Mouse (Mus musculus) CD4-positive, CD25-positive, alpha-beta regulatory T cell, adult 2 months (primary cell): Measurements from ENCODE around the gene Gpr1.

ENCODE experiments used
- DNase-seq: peaks from one replicate; pipeline ENCODE4 v3.0.0-alpha.2; 2012; ENCODE audit warnings: low read depth, low spot score

The Gpr1 gene

GRCm38 (mm10) chr1:63214271-63214558, at the start of gene Gpr1:
Gene Gpr1, minus strand, starts transcription at chr1:63214543.
- DNase-seq: no peak

GRCm38 (mm10) chr1:63263671-63264070, 49.3 kb upstream of the Gpr1 start:
- DNase-seq: no peak

GRCm38 (mm10) chr1:63261041-63261590, 46.8 kb upstream of the Gpr1 start:
- DNase-seq: no peak

GRCm38 (mm10) chr1:63260742-63261033, 46.3 kb upstream of the Gpr1 start:
- DNase-seq: no peak

- DNase-seq: no peak
Measured at GRCm38 (mm10) chr1:63259916-63260741, 45.8 kb upstream of the Gpr1 start.

- DNase-seq: no peak
Measured at GRCm38 (mm10) chr1:63259271-63259830, 45.0 kb upstream of the Gpr1 start.

- no peak for DNase-seq
Measured at GRCm38 (mm10) chr1:63258501-63258900, 44.2 kb upstream of the Gpr1 start.

- DNase-seq: no peak
Measured at GRCm38 (mm10) chr1:63256083-63256482, 41.7 kb upstream of the Gpr1 start.

- DNase-seq: no peak
Measured at GRCm38 (mm10) chr1:63255101-63255500, 40.8 kb upstream of the Gpr1 start.

- DNase-seq: no peak
Measured at GRCm38 (mm10) chr1:63253291-63253690, 38.9 kb upstream of the Gpr1 start.

GRCm38 (mm10) chr1:63252351-63253209, 38.2 kb upstream of the Gpr1 start:
- DNase-seq: no peak

- DNase-seq: no peak
Measured at GRCm38 (mm10) chr1:63249261-63249660, 34.9 kb upstream of the Gpr1 start.

- no peak for DNase-seq
Measured at GRCm38 (mm10) chr1:63248360-63248851, 34.1 kb upstream of the Gpr1 start.

GRCm38 (mm10) chr1:63247831-63248359, 33.6 kb upstream of the Gpr1 start:
- no peak for DNase-seq

GRCm38 (mm10) chr1:63246862-63247521, 32.6 kb upstream of the Gpr1 start:
- DNase-seq: no peak

GRCm38 (mm10) chr1:63243854-63244253, 29.5 kb upstream of the Gpr1 start:
- no peak for DNase-seq

GRCm38 (mm10) chr1:63239751-63240150, 25.4 kb upstream of the Gpr1 start:
- no peak for DNase-seq

GRCm38 (mm10) chr1:63239305-63239704, 25.0 kb upstream of the Gpr1 start:
- no peak for DNase-seq

GRCm38 (mm10) chr1:63237371-63237770, 23.0 kb upstream of the Gpr1 start:
- no peak for DNase-seq

GRCm38 (mm10) chr1:63227241-63227640, 12.9 kb upstream of the Gpr1 start:
- no peak for DNase-seq

- no peak for DNase-seq
Measured at GRCm38 (mm10) chr1:63225890-63226289, 11.5 kb upstream of the Gpr1 start.
